Mouse (Mus musculus) testis, adult 2 months (tissue): ENCODE results near the gene Hoxb8.

Source experiments
- CTCF ChIP-seq: fragments of 200-500 bp; IDR thresholded peaks from 2 replicates; pipeline ENCODE4 v1.5.1; 2012; ENCODE audit warnings: low read depth, mild to moderate bottlenecking, inconsistent platforms, low read length, moderate library complexity; ENCODE audit not compliant: control insufficient read depth, insufficient read depth, insufficient replicate concordance
- POLR2A ChIP-seq: fragments of 200-500 bp; IDR thresholded peaks from 2 replicates; pipeline ENCODE4 v1.6.1; 2012; ENCODE audit warnings: low read depth, mild to moderate bottlenecking, inconsistent platforms, low read length, moderate library complexity; ENCODE audit not compliant: control insufficient read depth

GRCm38 (mm10) chr11:96314671-96315343, 33.1 kb downstream of the Hoxb8 start:
- TF ChIP-seq CTCF (no peak), POLR2A (no peak)
